29 mouse cellular contexts compared by ENCODE assay signal in genomic region chr7:4602969-4603368, GRCm38 (mm10). TPM values are rescaled to one million over a fixed set of nuclear protein-coding genes. Genes with fewer than 3 reads are reported as not detected.
"Had no signal": no experiment of that assay in that cellular context is flagged by ENCODE, and none has a peak within 500 bp of the region (broad histone marks: within the 10 kb centered on the region; RNA-seq: fewer than 3 reads in every experiment).

No protein-coding gene starts in this region.

- H3K9ac ChIP-seq: liver, embryonic 14.5 days; liver, postnatal 0 days; lung, embryonic 14.5 days; midbrain, embryonic 12.5 days; midbrain, embryonic 15.5 days; neural tube, embryonic 12.5 days; neural tube, embryonic 15.5 days had no signal

- H3K4me3 ChIP-seq: layer of hippocampus, adult 2 months; left cerebral cortex, adult 2 months; midbrain, embryonic 12.5 days; midbrain, embryonic 15.5 days; neural tube, embryonic 12.5 days; neural tube, embryonic 15.5 days had no signal

- H3K27ac ChIP-seq: layer of hippocampus, adult 2 months; left cerebral cortex, adult 2 months; liver, embryonic 14.5 days; macrophage; midbrain, embryonic 12.5 days; midbrain, embryonic 15.5 days; neural tube, embryonic 12.5 days; neural tube, embryonic 15.5 days had no signal

- H3K9me3 ChIP-seq: midbrain, embryonic 12.5 days; midbrain, embryonic 15.5 days; neural tube, embryonic 12.5 days; neural tube, embryonic 15.5 days had no signal

- DNase-seq: kidney, adult 18-20 months; kidney, adult 9 months; kidney, postnatal 14 days; kidney, postnatal 4 days; layer of hippocampus, adult 9-11 months; layer of hippocampus, postnatal 36 days; liver, postnatal 0 days; lung, embryonic 14.5 days; right cerebral cortex, adult 18-20 months; right cerebral cortex, postnatal 14 days; right cerebral cortex, postnatal 4 days; spleen, adult 18-20 months; thymus, adult 18-20 months; thymus, postnatal 36 days had no signal

- H3K36me3 ChIP-seq: midbrain, embryonic 12.5 days; midbrain, embryonic 15.5 days; neural tube, embryonic 12.5 days; neural tube, embryonic 15.5 days had no signal

- H3K27me3 ChIP-seq: midbrain, embryonic 12.5 days; midbrain, embryonic 15.5 days; neural tube, embryonic 12.5 days; neural tube, embryonic 15.5 days had no signal

- H3K4me2 ChIP-seq: lung, embryonic 14.5 days; midbrain, embryonic 12.5 days; midbrain, embryonic 15.5 days; neural tube, embryonic 12.5 days; neural tube, embryonic 15.5 days had no signal

- H3K4me1 ChIP-seq: midbrain, embryonic 12.5 days; midbrain, embryonic 15.5 days; neural tube, embryonic 12.5 days; neural tube, embryonic 15.5 days had no signal

- ATAC-seq: inflammation-experienced regulatory T-cells, adult 6 months; liver, postnatal 0 days; lung, postnatal 0 days; midbrain, embryonic 15.5 days had no signal

RNA-seq across cellular contexts. Expression of gene Ptprh, which starts 0.9 kb away (rescaled TPM):
- total RNA-seq: megakaryocyte, adult 5-6 weeks had no signal
- polyA plus RNA-seq: inflammation-experienced regulatory T-cells, adult 6 months; kidney, embryonic 16.5 days; limb, embryonic 11.5 days; liver, adult 2 months; liver, embryonic 14.5 days; liver, postnatal 0 days; lung, embryonic 14.5 days; lung, postnatal 0 days; macrophage; neural tube, embryonic 12.5 days; stomach, embryonic 14.5 days had no signal

RNA-seq across cellular contexts. Expression of gene Syt5, which starts 55.6 kb away (rescaled TPM):
- total RNA-seq: liver, adult 2 months; megakaryocyte, adult 5-6 weeks had no signal
- polyA plus RNA-seq: liver, adult 2 months; macrophage had no signal
